Mouse (Mus musculus): ENCODE results near the gene Fam98c. TPM values are rescaled to one million over a fixed set of nuclear protein-coding genes. Genes with fewer than 3 reads are reported as not detected.
"Not testable (repeated sequence)": the region's sequence is repeated elsewhere in the genome, so short reads cannot be mapped to it uniquely, and the experiment has no call there.

Gene Fam98c
- total RNA-seq (2021), result 10 to 100 TPM; 29.4 to 32.7 TPM
- long read RNA-seq, experiment 1, transcript Fam98c-206 (7 exons, 2,169 nt), result minor isoform, 5 of 68 reads
- long read RNA-seq, experiment 1, transcript Fam98c-202 (7 exons, 1,359 nt), result minor isoform, 16 of 68 reads
- long read RNA-seq, experiment 1, transcript Fam98c-209 (8 exons, 1,293 nt), result major isoform, 23 of 68 reads
- long read RNA-seq, experiment 1, partial matches to known transcripts, result 6 of 68 reads
- long read RNA-seq, experiment 1, other reads (novel, unspliced or antisense), result 18 of 68 reads
- long read RNA-seq, experiment 2, transcript Fam98c-206 (7 exons, 2,169 nt), result minor isoform, 10 of 89 reads
- long read RNA-seq, experiment 2, transcript Fam98c-202 (7 exons, 1,359 nt), result minor isoform, 26 of 89 reads
- long read RNA-seq, experiment 2, transcript Fam98c-209 (8 exons, 1,293 nt), result major isoform, 29 of 89 reads
- long read RNA-seq, experiment 2, partial matches to known transcripts, result 8 of 89 reads
- long read RNA-seq, experiment 2, other reads (novel, unspliced or antisense), result 16 of 89 reads

DNA sequence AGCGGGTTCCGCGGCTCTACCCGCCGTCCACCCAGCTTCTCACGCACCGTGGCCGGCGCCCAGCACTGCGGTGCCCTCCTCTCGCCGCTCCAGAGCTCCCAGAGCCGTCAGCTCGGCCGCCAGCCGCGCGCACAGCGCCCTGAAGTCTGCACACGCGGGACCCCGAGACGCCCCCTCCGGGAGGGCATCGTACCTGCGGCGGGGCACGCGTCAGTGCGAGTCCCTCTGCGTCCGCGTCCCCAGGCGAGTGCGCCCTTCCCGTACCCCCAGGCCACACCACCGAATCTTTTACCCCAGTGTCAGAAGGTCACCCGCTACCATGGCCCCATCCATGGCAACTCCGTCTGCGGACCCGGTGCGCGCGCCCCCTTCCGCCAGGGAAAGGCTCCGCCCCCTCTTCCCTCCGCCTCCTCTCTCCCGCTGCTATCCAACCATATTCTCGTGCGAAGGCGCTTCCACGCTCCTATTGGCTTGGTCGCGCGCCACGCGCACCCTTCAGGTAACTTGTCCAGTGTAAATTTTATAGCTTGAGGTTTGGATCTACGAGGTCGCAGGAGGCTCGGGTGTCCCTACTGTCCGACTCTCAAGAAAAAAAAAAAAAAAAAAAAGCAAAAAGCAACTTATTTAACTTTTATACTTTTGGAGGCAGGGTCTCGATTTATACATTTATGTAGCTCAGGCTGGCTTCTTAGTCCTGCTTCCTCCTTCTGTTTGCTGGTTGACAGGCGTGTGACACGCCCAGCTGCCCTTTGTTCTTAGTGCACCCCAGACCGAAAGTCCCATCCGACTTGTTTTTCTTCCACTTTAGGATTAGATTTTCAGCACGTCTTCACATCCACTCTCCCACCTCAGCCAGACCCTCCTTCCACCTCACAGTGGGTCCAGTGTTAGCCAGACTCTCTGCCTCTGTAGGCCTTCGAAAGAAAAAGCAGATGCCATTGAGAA lies at the start of gene Fam98c:
TSS of gene Fam98c (minus strand) at position 397 of the 945 bp plus-strand sequence.
- DNase-seq (ENCODE audit: low spot score in 2 of 2), result peak; percentile 80 to 81

DNA sequence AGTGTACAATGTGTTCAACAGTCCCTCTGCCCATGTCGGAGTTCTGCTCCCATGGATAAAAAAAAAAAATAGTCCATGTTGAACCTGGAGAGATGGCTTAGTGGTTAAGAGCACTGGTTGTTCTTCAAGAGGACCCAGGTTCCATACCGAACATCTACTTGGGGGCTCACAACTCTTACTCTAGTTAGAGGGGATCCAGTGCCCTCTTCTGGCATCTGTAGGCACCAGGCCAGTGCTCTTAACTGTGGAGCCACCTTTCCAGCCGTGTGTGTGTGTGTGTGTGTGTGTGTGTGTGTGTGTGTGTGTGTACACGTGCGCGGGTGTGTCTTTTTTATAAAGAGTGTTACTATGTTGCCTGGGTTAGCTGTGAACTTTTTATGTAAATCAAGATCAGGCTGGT lies 46.5 kb upstream of the Fam98c start:
- DNase-seq (ENCODE audit: low spot score in 2 of 2), result no peak

DNA sequence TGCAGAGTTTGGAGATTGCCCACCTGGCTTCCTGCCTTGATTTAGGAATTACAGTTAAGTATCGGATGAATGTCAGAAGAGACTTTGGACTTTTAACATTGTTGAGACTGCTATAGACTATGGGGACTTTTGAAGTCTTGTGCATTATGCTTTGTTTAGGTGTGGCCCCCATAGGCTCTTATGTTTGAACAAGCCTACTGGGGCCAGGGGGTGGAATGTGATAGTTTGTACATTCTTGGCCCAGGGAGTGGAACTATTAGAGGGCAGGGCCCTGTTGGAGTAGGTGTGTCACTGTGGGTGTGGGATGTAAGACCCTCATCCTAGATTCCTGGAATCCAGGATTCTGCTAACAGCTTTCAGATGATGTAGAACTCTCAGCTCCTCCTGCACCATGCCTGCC lies 38.2 kb upstream of the Fam98c start:
- DNase-seq (ENCODE audit: low spot score in 2 of 2), result not testable (repeated sequence)

DNA sequence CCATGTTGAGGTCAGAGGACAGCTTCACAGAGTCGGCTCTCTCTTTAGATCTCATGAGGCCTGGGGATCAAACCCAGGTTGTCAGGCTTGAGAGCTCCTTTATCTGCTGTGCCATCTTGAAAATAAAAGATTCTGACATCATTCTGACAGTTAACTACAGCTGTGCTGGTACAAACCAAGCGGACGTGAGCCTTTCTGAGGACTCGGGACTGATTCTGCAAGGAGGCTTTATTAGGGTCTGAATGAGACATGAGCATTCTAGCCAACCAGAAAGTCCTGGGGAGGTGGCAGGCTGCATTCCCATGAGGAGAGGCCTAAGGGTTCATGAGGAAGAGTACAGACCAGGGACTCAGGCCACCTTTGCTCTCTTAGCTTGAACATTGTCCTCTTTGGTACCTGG lies 25.3 kb upstream of the Fam98c start:
- not testable (repeated sequence) for DNase-seq (ENCODE audit: low spot score in 2 of 2)

DNA sequence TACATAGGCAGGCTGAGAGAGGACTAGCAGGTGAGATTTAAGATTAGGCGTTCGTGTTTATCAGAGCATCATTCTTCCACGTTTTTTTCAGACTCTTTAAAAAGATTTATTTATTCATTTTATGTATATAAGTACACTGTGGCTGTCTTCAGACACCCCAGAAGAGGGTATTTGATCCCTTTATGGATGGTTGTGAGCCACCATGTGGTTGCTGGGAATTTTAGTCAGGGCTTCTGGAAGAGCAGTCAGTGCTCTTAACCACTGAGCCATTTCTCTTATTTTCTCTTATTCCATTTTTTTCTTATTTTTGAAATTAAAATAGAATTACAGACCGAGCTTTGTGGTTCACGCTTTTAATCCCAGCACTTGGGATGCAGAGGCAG lies 24.8 kb upstream of the Fam98c start:
- DNase-seq (ENCODE audit: low spot score in 2 of 2), result no peak

DNA sequence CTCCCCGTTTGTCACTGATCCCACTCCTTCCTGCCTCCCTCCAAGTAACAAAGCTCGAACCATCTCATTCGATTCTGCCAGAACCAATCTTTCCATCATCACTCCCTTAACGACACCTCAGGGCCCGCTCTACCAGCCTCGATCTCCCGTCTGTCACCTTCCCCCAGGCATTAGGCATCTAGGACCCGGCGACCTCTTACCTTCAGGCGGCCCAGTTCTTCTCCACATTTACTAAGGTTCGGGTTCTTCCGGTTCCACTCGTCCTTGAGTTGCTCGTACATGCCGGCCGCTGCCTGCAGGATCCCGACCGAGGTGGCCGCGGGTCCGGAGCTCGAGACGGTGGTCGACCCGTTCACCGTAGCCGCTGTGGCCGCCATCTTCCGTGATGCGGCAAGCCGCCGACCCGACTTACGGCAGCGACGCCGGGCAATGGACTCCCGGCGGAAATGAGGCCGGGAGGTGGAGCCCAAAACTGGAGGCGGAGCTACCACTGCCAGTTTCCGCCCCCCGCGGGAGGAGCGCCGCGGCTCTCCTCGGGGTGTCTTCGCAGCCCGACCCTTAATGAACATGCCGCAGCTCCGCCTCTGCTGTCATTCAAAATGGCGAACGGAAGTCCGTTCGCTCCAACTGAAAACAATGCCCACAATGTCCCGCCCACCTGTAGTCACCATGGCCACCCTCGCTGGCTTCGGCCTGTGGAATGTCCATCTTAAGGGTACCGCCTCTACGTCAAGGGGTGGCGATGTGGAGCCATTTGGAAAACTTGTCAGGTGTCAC lies 24.2 kb upstream of the Fam98c start, which contains the start of gene Psmd8:
TSS of gene Psmd8 (minus strand) at position 625 of the 777 bp plus-strand sequence.
- DNase-seq (ENCODE audit: low spot score in 2 of 2), result peak; percentile 92 to 97

DNA sequence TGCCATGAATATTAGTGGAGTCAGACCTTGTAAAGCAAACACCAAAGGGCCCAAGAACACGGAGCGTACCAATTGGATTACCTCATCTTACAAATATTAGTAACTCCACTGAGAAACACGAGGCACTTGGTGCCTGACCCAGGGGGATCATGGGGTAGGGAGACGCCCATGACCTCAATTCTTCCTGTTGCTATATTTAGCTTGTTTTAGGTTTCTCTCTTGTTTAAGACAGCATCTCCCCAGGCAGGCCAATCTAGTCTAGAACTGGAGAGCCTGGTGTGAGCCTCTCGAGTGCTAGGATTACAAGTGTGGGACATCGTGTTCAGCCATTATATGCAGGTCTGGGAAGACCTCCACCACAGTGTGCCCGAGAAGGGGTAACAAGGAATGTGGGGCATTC lies 23.3 kb upstream of the Fam98c start:
- DNase-seq (ENCODE audit: low spot score in 2 of 2), result no peak

DNA sequence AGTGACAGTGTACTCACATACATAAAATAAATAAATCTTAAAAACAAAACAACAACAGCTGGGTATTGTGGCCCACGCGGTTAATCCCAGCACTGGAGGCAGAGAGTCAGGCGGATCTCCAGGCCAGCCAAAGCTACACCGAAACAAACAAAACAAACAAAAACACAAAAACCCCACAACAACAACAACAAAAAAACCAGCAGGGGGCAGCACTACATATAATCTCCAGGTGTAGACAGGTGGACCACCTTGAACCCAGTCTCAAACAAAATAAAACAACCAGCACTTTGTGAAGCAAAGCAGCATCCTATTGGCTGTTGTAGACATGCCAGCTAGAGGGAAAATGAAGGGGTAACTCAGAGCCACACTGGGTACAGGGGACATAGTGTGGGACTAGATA lies 22.1 kb upstream of the Fam98c start:
- no peak for DNase-seq (ENCODE audit: low spot score in 2 of 2)

DNA sequence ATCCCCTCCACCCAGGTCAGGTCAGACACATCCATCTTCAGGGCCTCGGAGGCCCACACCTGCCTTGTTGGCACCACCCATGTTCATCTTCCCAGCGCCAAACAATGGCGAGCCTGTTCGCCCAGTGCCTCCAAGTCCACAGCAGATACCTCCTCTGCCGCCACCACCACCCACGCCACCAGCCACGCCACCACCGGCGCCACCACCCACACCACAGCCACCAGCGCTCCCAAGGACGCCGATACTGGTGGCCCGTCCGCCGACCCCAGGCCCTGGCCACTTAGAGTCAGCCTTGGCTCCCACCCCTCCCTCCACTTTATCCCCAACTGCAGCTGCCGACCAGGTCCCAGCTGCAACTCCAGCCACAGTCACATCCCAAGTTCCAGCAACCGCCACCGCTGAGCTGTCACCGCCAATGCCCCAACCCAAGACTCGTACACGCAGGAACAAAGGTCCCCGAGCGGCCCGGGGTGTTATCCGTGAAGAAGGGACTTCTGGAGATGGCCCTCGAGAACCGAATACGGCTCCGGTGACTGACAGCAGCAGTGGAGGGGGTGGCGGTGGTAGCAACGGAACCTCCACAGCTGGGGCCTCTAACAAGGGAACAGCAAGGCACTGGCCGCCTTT lies 16.5 kb upstream of the Fam98c start:
- DNase-seq (ENCODE audit: low spot score in 2 of 2), result no peak

DNA sequence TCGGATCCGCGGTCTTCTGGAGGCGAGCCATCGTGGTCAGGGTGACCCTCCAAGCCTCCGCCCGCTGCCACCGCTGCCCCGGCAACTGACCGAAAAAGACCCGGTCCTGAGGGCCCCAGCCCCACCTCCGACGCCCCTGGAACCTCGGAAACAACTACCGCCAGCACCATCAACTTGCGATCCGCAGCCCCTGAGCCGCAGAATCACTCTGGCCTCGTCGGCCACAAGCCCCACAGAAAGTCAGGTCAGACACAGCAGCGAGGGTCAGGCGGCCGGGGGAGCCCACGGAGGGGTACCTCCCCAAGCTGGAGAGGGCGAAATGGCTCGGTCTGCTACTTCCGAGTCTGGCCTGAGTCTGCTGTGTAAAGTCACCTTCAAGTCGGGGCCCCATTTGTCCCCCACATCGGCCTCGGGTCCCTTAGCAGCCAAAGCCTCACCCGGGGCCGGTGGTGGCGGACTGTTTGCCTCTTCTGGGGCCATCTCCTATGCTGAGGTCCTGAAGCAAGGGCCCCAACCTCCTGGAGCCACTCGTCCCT lies 15.6 kb upstream of the Fam98c start:
- DNase-seq (ENCODE audit: low spot score in 2 of 2), result no peak

DNA sequence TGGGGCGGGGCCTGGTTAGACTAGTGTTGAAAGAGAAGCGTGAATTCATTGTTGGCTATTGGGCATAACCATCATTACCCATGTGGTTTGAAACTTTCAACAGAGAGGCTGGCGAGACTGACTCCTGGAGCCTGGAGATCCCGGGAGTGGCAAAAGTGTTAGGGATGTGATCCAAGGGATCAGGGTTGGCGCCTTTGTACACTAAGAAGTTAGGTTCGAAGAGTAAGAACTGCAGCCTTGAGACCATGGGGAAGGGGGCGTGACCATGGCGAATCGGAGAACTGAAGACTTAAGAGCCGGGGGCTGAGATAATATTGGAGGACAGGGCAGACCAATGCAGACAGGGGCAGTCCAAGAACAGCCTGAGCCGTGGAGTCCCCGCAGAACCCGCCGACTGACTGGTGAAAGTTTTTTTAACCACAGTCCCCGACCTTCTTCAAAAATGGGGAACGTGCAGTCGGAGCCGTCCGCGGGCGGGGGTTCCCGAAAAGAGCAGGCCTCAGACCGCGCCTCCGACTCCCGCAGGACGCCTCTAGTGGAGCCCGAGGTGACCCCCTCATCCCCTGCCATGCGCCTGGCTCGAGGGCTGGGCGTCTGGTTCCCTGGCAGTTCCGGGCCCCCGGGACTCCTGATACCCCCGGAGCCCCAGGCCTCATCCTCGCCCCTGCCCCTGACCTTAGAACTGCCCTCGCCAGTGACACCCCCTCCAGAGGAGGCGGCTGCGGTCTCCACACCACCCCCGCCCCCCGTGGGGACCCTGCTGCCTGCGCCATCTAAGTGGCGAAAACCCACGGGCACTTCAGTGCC lies 14.9 kb upstream of the Fam98c start:
- DNase-seq (ENCODE audit: low spot score in 2 of 2), result no peak

DNA sequence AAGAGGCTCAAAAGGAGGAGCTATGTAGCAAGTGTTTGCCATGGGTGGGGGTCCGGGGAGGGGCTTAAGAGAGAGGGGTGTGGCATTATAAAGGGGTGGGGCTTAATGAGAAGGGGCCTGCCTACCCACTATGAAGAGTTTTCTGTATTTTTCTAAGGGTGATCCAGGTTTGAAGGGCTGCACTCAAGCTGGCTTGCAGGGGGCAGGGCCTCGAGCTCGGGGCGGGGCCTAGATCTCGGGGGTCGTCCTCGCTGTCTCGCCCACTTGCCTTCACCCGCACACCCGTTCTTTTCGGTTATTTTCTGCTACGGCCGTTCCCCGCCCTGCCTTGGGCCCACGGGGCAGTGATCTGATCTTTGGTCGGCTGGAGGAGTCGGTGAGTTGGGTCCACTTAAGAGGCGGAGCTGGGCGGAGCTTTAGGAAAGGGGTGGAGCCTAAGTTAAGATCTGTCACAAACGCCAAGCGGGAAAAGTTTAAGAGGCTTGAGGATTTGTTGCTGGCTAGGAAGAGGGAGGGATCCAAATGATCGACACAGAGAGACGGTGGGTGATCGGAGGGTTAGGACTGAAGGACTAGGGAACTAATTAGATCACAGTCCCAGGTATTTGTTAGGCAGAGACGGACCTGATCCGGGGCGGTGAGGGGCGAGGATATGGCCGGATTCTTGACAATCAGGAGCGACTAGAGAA lies 14.2 kb upstream of the Fam98c start, which contains the start of the genes Ggn and Spred3:
TSS of gene Ggn (plus strand) at position 145 of the 689 bp plus-strand sequence.
TSS of gene Spred3 (minus strand) at position 346 of the 689 bp plus-strand sequence.
- DNase-seq (ENCODE audit: low spot score in 2 of 2), result peak; percentile 58 to 59

DNA sequence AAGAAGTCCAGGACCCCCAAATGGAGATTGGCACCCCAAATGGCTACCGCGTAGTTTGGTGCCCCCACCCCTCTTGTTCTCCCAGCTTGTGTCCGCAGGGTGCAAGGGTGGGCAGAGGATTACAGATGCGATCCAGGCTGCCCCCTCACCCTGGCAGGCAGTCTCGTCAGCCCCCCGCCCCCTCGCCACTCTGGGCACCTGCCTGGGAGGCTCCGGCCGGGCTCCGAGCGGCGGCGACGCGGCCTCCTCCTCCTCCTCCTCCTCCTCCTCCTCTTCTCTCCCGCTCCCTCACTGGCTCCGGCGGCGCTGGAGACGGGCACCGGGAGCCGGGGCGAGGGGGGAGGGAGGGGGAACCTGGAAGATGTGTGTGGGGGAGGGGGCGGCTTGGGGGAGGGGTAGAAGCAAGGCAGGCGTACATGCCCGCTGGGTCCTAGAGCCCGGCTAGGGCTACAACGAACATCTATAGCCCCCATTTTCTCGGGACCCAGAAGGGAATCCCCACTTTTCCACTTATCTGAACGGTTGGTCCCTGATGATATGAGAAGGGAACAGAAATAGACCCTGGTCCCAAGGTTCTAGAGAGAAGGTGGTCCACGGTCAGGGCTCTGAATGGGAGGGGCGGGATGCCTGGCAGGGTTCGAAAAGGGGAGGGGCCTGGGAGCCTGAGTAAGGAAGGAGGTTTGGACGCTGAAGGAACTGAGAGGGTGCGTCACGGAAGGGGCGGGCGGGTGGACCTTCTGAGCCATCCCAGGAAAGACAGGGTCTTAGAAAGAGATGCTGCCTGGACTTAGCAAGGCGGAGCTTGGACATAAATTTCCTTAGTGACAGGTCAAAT lies 13.4 kb upstream of the Fam98c start:
- peak; percentile 87 to 88 for DNase-seq (ENCODE audit: low spot score in 2 of 2)

DNA sequence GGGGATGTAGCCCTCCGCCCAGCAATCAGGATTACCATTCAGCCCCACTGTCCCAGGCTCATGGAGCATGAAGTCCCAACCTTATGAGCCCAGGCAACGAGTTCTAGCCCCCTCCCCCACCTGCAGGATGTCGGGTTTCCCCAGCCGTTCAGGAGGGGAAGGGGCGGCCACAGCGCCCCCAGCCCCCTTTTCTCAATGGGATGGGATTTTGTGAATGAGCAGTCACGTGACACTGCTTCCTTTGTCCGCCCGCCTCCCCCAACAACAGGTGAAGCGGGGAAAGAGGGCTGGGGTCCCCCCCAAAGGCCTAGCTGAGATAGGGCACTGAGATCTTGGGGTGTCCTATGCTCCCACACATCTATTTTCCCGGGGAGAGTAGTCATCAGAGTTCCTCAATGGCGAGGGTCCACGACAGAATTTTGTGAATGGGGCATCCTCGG lies 12.8 kb upstream of the Fam98c start:
- DNase-seq (ENCODE audit: low spot score in 2 of 2), result peak; percentile 55 to 64

DNA sequence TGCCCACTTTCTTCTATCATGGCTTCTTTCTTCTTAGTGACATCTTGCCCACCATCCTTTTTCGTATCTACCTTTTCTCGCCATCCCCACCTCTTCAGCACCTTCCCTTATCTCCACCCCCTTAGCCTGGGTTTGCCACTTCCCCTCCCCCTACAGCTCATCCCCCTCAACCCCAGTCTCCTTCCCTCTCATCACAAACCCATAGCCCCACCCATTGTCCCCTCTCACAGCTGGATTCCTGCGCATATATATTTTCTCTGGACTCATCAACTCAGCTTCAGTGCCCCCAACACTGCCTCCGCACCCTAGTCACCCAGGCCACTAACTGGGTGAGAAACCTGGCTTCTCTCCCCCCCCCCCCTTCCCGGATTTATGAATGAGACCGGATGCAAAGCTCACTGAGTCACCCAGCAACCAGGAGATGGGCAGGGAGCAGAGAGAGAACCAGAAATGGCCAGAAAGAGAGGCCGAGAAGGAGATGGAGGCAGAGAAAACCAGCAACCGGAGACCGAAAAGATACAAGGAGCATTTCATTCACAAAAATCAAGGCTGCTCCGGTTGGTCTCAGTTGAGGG lies 12.2 kb upstream of the Fam98c start:
- DNase-seq (ENCODE audit: low spot score in 2 of 2), result no peak

DNA sequence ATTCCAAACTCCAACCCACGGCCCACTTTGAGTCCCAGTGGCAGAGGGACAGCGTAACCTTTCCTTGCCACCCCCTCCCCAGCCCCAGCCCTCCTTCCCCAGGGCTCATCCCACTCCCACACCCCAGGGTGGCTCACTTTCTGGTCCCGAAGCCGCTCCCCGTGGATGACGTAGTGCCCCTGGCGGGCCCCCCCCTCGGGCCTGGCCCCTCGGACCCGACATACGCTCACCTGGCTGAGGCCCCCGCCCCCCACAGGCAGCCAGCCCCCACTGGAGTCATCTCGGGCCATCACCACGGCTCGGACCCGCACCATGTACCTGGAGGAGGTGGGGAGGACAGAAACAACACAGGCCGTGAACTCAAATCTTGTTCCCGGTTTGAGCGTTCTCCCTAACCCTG lies 11.6 kb upstream of the Fam98c start:
- DNase-seq (ENCODE audit: low spot score in 2 of 2), result no peak
